Mouse (Mus musculus) layer of hippocampus, postnatal 10 days (tissue): ENCODE measurements at regions not wholly inside any gene's neighbourhood (a gene's known extent, or its start where the extent isn't known, plus 50 kb on each side); places are given as distances from the start of the nearest gene placed in this dataset.

Experiments used
- DNase-seq, 2 experiments: peaks; one replicate each; pipeline ENCODE4 v3.0.0; 2021; ENCODE audit warnings: low spot score in 2 of 2

DNA sequence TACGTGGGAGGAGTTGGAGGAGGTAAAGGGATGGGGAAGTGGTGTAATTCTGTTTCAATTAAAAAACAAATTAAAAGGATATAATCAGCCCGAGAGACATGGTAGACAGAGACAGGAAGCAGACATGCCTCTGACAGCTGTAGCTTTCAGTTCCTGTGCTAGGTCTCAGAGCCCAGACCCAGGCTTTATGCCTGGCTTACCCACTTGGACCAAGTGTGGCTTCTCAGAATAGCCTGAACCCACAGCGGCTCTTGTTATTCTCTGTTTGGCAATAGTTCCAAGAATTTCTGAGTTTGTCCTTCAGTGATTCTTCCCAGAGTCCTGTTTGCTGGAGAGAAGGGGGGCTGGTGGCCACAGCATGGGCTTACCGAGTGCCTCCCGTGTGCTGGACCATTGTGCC is 182.4 kb downstream of the Pten start:
- no peak for DNase-seq

DNA sequence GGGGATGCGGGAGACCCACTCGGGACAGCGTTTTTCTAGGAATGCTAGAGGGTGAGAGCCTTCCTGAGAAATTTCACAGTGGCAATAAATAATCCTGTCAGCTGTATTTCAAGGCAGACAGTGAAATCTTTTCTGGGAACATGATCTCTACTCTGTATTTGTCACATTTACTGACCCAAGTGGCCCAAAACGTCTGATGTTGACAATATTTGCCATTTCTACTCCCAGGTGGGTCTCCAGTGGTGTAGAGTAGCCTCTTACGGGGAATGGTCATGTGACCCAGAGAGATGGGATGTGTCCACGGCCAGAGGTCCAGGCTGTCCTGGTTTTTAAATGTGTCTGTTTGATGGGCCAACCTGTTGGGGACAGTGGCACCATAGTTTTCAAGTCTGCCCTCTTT is 183.5 kb downstream of the Pten start:
- no peak for DNase-seq

DNA sequence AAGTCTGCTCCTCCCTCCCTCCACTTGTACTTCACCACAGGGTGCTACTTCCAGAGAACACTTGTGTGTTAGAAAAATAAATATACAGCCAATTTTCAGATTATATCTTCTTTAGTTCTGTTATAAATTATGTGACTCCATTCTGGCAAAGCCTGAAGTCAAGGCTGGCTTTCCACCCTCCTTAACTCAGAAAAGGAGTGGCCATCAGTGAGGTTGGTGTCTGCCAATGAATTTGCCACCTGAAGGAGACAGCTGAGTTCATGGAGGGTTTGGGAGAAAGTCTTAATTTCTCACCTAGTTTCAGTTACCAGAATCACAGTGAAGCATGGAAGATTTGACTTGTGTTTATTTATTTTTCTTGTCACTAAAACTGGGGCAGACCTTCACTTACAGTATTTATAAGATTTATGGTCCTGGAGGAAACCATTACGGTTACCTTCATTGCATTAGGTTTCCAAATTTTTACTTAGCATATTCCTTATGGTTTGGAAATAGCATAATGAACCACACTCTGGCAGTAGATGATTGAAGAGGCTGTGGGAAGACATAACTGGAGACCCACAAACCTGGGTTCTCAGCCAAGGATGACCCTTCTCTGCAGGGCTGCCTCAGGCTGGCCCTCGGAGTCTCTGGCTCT is 186.4 kb downstream of the Pten start:
- DNase-seq = no peak

DNA sequence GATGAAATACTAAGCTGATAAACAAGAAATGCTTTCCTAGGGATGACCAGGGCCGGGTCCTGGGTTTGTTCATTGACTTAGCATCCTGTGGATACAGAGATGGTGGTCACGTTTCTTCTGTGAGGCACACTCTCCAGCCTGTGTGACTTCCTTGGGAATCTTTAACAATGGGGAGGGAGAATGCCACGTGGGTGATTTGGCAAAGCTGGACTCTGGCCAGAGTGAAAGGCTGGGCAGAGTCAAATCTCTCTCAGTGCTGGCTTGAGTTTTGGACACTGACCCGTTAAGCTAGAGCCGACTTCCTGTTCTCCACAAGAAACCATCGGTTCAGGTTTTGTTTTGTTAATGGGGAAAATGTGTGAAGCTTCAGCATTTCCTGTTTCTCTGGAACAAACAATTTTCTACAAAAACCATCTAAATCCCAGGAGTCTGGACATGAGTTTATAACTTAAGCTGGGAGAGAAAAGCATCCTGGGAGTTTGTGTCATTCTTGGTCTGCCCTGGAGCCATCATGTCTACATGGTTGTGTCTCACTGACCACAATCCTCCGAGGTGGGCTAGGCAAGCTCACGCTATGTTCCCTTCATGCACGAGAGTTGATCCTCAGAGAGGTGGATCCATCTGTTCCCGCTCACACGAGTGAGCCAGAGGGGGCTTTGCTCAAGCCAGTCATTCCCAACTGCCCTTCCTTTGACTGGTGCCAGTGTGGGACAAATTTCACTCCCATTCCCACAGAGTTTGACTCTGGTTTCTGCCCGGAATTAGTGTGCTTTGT is 190.0 kb downstream of the Pten start:
- no peak for DNase-seq

DNA sequence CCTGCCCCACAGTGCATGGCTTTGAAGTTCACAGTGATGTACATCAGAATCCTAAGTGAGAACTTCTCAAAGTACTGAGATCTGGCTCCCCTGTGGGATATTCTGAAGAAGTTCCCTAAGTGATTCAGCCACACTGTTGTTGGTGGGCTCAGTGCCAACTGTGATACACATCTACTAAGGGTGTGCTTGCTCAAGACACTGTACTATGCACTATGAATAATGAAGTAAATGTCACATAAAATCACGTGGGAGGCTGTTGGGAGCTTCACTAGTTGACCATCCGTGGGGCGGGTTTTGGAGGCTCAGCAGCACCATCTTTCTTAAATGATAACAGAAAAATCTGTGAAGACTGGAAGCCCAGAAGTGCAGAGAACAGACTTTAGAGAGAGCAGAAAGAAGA is 193.0 kb downstream of the Pten start:
- no peak for DNase-seq

DNA sequence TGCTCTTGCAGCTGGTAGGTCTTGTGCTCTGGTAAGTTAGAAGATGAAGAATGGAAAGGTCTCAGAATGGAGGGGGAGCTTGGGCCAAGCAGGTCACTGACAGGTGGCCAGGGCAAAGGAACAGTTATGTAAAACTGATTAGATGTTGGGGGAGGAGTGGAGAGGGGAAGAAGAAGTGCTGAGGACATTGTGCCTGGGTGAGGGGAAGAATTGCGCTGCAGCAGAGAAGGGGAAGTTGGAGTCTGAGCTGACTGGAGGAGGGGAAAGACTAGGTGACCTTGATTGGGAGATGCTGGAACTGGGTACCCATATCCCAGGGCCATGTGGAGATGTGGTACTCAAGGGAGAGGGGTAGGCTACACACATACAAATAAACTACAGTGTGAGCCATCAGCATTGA is 193.5 kb downstream of the Pten start:
- no peak for DNase-seq

DNA sequence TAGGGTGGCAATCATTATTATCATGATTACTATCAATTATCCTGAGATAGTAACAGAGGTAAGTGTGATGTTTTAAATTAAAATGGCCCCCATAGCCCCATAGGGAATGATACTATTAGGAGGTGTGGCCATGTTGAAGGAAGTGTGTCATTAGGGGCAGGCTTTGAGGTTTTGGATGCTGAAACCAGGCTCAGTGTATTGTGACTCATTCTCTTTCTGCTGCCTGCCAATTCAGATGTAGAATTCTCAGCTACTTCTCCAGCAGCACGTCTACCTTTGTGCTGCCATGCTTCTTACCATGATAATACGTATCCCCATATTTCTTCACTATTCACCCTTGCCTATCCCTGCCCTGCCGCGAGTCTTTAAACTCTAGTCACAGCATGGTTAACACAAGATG is 195.1 kb downstream of the Pten start:
- no peak for DNase-seq

DNA sequence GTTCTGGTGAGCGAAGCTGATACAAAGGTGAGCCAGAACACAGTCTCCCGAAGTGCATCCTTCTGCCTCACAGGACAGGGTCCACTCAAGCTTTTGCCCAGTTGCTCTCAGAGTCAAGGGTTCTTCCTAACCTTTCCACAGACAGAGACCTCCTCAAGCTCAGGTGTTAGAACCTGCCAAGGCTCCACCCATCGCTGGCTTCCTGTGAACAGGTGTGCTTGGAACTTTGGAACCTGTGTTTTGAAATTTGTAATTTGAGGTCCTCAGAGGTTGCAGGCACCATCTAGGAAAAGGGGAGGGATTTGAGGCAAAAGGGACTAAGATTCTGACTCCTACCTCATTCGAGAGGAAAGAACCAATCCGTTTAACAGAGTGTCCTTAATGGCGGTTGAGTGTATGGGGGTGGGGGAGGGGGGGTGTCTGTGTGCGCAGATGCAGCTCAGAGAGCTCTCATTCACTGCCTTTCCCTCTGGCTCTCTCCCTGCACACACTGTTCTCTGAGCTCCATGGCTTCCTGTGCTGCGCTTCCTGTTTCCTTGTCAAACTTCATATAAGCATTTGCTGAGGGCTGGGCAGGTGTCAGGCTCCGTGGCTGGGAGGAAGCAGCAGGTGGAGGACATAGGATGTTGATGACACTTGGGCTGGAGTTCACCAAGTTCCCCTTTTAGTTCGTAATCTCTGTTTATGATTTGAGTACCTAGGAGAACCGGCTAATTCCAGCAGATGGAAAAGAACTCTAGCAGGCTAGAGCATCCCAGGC is 195.8 kb downstream of the Pten start:
- DNase-seq = no peak

DNA sequence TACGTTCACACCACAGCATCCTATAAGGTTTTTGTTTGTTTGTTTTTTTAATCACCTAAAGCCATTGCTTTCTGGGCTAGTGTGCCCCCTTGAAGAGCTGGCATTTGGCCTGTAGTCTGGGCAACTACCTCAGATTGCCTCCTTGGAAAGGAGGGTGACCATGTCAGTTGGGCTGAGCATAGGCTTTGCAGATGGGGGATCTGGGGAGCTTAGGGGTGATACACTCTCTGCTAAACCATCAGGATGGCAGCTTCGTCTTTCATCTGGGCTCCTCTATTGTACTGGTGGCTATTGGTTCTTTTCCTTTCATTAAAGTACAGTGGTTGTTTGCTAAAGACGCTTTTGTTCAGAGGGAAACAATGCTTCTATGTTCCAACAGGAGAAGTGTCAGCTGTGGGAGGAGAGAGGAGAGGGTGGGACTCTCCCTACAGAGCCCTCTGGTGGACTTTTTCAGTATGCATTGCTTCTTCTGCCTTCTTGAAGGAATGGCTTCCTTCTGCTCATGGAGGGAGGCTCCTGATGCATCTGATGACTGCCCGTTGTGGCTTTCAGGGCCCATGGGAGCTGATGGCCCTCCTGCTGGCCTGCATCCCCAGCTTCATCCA is 196.8 kb downstream of the Pten start:
- DNase-seq = peak; percentile 27 to 33

DNA sequence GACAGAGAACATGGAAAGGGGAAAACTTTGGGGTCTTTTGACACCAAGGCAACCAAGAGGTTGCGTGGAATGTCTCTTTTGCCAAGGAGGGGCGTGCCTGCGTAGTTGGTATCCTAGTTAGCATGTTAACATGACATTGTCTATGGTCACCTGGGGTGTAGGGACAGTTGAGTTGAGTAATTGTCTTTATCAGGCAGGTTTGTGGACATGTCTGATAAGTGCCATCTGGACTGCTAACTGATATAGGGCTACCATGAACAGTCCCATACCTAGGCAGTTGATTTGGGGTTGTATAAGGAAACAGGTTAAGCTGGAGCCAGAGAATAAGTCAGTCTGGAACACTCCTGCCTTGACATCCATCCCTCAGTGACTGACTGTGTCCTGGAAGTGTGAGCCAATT is 197.6 kb downstream of the Pten start:
- DNase-seq = no peak

DNA sequence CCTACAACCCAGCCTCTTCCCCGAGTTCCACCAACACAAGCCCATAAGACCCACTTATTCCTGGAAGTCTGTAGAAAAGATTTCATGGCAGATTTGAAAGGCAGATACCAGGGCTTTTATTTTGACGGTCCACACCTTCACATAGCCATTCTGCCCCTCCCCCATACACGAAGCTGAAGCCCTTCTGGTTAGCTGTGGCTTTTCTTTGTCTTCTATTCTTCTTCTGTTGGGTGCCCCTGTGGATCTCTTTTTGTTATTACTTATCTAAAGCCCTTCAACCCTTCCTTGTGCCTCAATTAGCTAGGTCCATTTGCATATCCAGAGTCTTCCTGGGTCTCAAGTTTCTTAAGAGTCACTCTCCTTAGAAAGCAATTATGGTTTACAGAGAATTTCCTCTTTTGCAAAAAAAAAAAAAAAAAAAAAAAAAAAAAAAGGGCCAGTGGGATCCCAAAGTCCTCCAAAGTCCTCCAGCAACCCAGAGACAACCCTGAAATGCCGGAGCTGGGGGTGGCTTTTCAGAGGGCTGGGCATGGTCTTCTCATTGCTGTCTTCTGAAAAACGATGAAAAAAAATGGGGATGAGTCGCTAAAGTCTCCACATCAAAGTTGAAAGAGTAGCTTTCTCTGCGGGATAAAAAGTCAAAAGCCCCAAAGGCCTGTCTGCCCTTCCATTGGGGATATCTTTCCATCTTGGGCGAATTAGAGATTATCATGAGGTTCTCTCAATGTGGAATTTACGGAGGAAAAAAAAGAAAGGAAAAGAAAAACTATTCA is 199.0 kb downstream of the Pten start:
- no peak for DNase-seq

DNA sequence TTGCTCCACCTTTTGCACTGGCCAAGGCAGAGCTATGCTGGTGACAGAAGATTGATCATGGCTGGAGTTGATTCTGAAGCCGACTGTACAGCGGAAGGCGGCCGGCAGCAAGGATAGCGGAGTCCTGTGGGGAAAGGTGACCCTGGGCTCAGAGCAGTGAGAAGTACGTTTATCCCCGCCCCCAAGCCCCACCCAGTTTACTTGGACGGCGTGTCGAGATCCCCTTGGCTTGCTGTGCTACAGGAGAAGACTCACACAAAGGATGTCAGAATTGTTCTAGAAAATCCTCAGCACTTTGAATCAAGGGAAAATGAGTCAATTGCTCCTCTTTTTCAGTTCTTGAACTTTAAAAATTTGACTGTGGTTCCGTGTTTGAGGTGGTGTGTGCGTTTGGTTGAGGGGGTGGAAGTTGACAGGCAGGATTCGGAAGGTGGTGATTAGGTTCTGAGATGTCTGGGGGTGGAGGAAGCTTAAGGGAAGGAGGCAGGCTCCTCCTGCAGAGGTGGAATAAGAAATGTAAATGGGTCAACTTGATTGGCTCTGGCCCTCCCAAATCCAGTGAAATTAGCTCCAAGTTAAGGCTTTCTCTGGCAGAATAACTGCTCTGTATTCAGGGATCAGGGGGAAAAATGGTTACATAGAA is 199.7 kb downstream of the Pten start:
- no peak for DNase-seq

DNA sequence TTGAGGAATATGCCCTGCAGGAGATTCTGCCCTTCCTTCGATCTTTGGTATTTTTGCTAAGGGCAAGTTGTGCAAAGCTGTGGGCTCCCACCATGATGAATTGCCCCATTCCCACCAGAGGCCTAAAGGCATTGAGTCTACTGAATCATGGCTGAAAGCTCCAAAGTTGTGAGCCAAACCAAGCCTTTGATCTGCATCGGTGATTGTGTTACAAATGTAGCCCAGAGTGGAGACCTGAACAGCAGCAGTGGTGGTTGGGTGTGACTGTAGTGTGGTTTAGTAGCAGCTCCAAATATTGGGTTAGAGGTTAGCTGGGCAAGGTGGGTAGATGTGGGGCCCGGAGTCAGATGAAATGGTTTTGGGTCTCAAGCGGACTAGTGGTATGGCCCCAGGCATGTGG is 201.0 kb downstream of the Pten start:
- no peak for DNase-seq

DNA sequence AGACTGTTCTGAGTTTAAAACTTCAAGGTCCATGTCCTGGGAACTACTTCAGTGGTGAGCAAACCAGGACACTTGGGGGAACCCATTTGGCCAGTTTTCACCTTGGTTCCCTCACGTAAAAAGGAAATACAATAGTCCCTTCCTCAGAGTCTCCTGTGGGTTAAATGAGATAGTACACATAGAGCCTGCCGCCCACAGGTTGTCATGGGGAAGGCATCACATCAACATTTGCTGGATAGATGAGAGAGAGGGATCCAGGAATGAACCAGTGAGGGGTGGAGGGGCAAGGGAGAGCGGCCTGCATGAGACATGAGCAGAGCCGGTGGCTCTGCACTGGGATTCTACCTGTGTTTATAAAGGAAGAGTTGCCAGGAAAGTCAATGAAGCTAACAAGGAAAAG is 201.5 kb downstream of the Pten start:
- no peak for DNase-seq

DNA sequence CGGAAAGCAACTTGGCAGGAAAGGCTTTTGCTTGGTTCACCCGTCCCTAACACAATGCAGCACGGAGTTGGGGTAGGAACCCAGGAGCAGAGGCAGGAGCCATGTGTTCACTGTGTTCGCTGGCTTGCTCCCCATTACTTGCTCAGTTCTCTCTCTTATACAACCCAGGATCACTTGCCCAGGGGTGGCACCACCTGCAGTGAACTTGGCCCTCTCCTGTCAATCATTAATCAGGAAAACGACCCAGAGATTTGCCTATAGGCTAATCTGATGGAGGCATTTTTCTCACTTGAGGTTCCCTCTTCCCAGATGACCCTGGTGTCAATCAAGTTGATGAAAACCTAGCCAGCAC is 202.5 kb downstream of the Pten start:
- no peak for DNase-seq

DNA sequence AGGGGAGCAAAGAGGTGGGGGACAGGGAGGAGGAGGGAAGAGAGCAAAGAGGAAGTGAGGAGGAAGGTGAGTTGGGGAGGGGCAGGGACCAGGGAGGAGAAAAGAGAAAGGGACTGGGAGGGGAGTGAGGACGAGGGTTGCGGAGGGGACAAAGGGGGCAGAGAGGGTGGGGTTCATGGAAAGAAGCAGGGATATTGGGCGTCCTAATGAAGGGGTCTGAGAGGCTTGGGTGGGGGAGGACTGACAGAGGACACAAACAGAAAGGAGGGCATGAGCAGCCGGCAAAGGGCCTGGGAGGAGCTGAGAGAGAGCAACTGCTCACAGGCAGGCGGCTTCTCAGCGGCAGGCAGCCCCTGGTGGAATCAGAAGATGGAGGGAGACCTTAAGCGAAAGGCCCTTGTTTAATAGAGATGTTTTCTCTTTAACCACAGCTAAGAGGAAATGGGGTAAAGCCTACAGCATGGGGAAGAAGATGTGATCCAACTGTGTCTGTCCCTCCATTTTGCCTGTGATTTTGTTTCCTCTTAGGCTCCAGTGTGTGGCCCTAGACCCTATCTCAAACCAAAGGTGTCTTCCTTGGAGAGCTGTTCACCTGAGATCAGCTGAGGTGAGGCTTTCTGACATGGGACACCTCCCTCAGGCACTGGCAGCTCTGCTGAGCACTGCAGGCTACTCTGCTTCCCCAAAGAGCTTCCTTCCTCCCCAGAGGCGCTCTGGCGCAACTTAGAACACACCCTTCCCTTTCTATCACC is 203.1 kb downstream of the Pten start:
- no peak for DNase-seq

DNA sequence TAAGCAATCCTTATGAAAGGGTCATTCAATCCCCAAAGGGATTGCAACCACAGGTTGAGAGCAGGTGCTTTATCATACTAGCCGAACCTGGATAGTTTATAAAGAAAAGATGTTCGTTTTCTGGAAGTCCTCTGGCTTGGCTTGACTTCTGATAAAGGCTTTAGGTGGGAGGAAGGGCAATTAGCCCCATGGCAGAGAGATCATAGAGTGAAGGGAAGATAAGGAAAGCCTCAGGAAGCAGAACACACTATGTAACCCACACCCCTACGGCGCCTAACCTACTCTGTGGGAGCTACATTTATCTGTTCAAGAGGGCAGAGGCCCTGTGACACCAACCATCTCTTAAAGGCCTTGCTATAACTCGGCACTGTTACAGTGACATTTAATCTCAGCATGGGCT is 204.2 kb downstream of the Pten start:
- DNase-seq = no peak

DNA sequence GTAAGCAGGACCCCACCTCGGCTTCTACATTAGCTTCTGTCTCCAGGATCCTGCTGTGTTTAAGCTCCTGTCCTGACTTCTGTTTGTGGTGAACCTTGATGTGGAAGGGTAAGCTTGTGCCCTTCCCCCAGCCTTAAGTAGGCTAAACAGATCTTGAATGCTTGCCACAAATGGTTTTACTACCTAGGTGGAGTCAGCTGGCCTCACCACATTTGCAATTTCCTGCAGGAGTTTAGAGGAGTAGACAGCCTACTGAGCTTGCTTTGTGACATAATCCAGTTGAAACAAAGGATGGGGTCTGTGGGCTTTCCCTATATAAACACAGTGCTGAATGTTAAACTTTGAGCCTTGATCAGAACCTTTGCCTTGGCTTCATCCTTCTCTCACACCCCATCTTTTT is 206.7 kb downstream of the Pten start:
- no peak for DNase-seq

DNA sequence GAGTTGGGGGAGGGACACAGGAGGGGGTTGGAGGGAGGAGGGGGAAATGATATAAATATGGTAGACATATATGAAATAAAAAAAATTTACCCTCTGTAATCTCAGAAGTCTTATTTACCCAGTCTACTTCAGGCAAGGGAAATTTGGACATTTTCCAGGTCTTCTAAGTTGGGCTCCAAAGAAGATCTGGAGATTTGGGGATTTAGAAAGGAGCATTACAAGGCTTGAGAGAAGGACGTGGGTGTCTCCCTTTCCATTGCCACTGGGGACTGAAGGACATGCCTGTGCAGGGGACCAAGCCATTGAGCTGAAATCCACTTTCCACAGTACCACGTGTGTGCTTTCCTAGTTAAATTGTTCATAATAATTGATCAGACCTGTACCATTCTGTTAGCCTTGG is 208.2 kb downstream of the Pten start:
- DNase-seq = no peak

DNA sequence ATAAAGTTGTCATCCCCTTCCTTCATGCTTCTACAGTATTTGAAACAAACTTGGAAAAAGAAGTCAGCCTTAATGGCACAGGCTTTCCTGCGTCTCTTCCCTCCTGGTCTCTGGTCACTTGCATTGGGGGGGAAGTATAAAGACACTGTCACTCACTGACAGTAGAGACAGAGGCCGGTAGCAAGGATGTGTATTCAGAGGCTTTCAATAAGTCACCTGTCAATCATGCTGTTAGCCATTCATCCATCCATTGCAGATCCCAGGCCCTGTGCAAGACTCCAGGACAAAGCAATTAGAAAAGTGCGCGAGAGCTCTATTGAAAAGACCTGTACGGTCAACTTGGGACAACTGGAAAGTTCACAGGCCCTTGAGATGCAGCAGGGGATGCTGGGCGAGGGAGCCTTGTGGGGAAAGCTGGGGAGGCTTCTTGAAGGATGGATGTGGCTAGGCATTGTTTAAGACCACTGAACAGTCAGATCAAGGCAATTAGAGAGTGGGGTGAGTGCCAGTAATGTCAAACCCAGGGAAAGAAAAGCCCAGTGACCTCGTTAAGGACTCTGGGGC is 212.0 kb downstream of the Pten start:
- no peak for DNase-seq
